Mouse (Mus musculus): ENCODE measurements around the gene Add2.

- TF ChIP-seq CTCF (conservative IDR thresholded peaks at IDR 0.05; ENCODE audit: insufficient read depth, insufficient read length, low read depth, low read length) (no peak), POLR2A (IDR thresholded peaks at IDR 0.05; ENCODE audit: low read depth, low read length) (no peak)
Measured at GRCm38 (mm10) chr6:86016793-86017350, 11.6 kb upstream of the Add2 start.
